Mouse (Mus musculus): ENCODE data around the gene Syce2. TPM values are rescaled to one million over a fixed set of nuclear protein-coding genes. Genes with fewer than 3 reads are reported as not detected.
A peak's percentile ranks its signal among the peaks of the same experiment; 100 is the strongest.

Gene Syce2
- total RNA-seq, 1 experiment: 42.3 TPM

DNA sequence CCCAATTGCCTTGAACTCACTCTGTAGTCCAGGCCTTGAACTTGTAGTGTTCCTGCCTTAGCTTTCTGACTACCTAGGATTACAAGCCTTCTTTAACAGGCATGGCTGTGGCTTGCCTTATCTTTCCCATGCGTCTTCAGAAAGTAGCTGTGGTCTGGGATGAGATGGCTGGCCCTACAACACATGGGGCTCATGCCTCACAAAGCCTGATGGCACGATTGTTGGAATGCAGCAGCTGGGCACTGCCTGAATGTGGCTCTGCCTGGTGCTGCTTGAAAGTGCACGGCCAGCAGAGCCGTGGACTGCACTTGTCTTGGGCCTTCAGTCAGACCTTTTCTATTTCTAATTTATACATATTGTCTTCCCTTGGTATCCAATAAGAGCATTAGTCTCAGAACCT lies 12.8 kb downstream of the Syce2 start:
- in situ Hi-C loops (cut with MboI; ENCODE audit: low sequenced_read_pairs in 2 of 2, unreplicated experiment in 2 of 2): no loop called here
- H3K36me3 ChIP-seq (ENCODE audit: control insufficient read depth, insufficient read depth, low read length, poor library complexity, severe bottlenecking): peaks cover 27% of the 10 kb centered on the region

DNA sequence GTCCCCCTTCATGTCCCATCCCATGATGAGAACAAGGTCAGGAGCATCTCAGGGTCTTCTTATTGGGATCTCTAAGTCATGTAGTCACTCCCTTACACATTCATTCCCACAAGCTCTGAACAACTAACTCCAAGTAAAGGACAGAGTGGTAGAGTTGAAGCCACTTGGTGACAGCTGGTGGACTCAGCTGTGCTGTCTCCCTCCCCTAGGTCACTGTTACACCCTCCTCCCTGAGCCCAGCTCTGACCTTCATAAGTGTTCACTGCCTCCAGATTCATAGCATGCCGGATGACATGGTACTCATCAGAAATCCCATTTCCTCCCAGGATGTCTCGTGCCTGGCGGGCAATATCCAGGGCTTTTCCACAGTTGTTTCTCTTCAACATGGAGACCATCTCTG lies 16.4 kb downstream of the Syce2 start:
- H3K36me3 ChIP-seq (ENCODE audit: control insufficient read depth, insufficient read depth, low read length, poor library complexity, severe bottlenecking): peaks cover 34% of the 10 kb centered on the region
- DNase-seq (ENCODE audit: low read depth, low spot score): no peak
- in situ Hi-C loops (cut with MboI; ENCODE audit: low sequenced_read_pairs in 2 of 2, unreplicated experiment in 2 of 2): no loop called here
- H3K9me3 ChIP-seq (ENCODE audit: control insufficient read depth, insufficient read depth, low read depth, low read length): no peaks in the 10 kb centered on the region
- no peak for TF ChIP-seq MAFK (IDR thresholded peaks at IDR 0.05; ENCODE audit: insufficient read depth, low read depth, low read length)
- TF ChIP-seq CHD2 (IDR thresholded peaks at IDR 0.05; ENCODE audit: low read depth, low read length): no peak
- TF ChIP-seq ZNF384 (IDR thresholded peaks at IDR 0.05; ENCODE audit: low read depth, low read length): no peak
- no peak for TF ChIP-seq ZC3H11A (IDR thresholded peaks at IDR 0.05; ENCODE audit: borderline replicate concordance, low read depth, low read length)
- no peak for TF ChIP-seq HCFC1 (IDR thresholded peaks at IDR 0.05; ENCODE audit: borderline replicate concordance, insufficient read depth, low read length)
- no peaks in the 10 kb centered on the region; a peak in 1 of 4 replicates for H3K4me1 ChIP-seq (ENCODE audit: control insufficient read depth in 2 of 2, insufficient read depth in 2 of 2, low read length in 2 of 2, poor library complexity in 1 of 2)
- no peak overlapping the region for H3K27ac ChIP-seq (ENCODE audit: insufficient read depth, low read depth, low read length, poor library complexity, severe bottlenecking)
- no peak overlapping the region for H3K9ac ChIP-seq (ENCODE audit: insufficient read depth, low read depth, low read length, poor library complexity, severe bottlenecking)
- no peak overlapping the region for H3K4me3 ChIP-seq (ENCODE audit: insufficient read depth in 1 of 2, low read depth in 1 of 2, low read length in 2 of 2, poor library complexity in 1 of 2, severe bottlenecking in 1 of 2)

More for the DNA sequence above, 12.8 kb downstream of the Syce2 start:
- Histone ChIP-seq H3K4me3 (ENCODE audit: insufficient read depth in 1 of 2, low read depth in 1 of 2, low read length in 2 of 2, poor library complexity in 1 of 2, severe bottlenecking in 1 of 2) (no peak overlapping the region), H3K4me1 (ENCODE audit: control insufficient read depth in 2 of 2, insufficient read depth in 2 of 2, low read length in 2 of 2, poor library complexity in 1 of 2) (no peaks in the 10 kb centered on the region), H3K9me3 (ENCODE audit: control insufficient read depth, insufficient read depth, low read depth, low read length) (no peaks in the 10 kb centered on the region), H3K9ac (ENCODE audit: insufficient read depth, low read depth, low read length, poor library complexity, severe bottlenecking) (no peak overlapping the region), H3K27ac (ENCODE audit: insufficient read depth, low read depth, low read length, poor library complexity, severe bottlenecking) (no peak overlapping the region)
- DNase-seq (ENCODE audit: low read depth, low spot score): no peak
- TF ChIP-seq MAFK (IDR thresholded peaks at IDR 0.05; ENCODE audit: insufficient read depth, low read depth, low read length) (no peak), HCFC1 (IDR thresholded peaks at IDR 0.05; ENCODE audit: borderline replicate concordance, insufficient read depth, low read length) (no peak), ZC3H11A (IDR thresholded peaks at IDR 0.05; ENCODE audit: borderline replicate concordance, low read depth, low read length) (no peak), CHD2 (IDR thresholded peaks at IDR 0.05; ENCODE audit: low read depth, low read length) (no peak), ZNF384 (IDR thresholded peaks at IDR 0.05; ENCODE audit: low read depth, low read length) (no peak)

- in situ Hi-C loops (cut with MboI; ENCODE audit: low sequenced_read_pairs in 2 of 2, unreplicated experiment in 2 of 2): no loop called here
- no peak for DNase-seq (ENCODE audit: low read depth, low spot score)
- Histone ChIP-seq H3K4me1 (ENCODE audit: control insufficient read depth in 2 of 2, insufficient read depth in 2 of 2, low read length in 2 of 2, poor library complexity in 1 of 2) (no peaks in the 10 kb centered on the region; a peak in 1 of 4 replicates), H3K4me3 (ENCODE audit: insufficient read depth in 1 of 2, low read depth in 1 of 2, low read length in 2 of 2, poor library complexity in 1 of 2, severe bottlenecking in 1 of 2) (no peak overlapping the region), H3K9ac (ENCODE audit: insufficient read depth, low read depth, low read length, poor library complexity, severe bottlenecking) (no peak overlapping the region), H3K27ac (ENCODE audit: insufficient read depth, low read depth, low read length, poor library complexity, severe bottlenecking) (no peak overlapping the region), H3K36me3 (ENCODE audit: control insufficient read depth, insufficient read depth, low read length, poor library complexity, severe bottlenecking) (peaks cover 34% of the 10 kb centered on the region), H3K9me3 (ENCODE audit: control insufficient read depth, insufficient read depth, low read depth, low read length) (no peaks in the 10 kb centered on the region)
- TF ChIP-seq ZNF384 (IDR thresholded peaks at IDR 0.05; ENCODE audit: low read depth, low read length): no peak
- TF ChIP-seq HCFC1 (IDR thresholded peaks at IDR 0.05; ENCODE audit: borderline replicate concordance, insufficient read depth, low read length): no peak
- TF ChIP-seq MAFK (IDR thresholded peaks at IDR 0.05; ENCODE audit: insufficient read depth, low read depth, low read length): no peak
- TF ChIP-seq ZC3H11A (IDR thresholded peaks at IDR 0.05; ENCODE audit: borderline replicate concordance, low read depth, low read length): no peak
- no peak for TF ChIP-seq CHD2 (IDR thresholded peaks at IDR 0.05; ENCODE audit: low read depth, low read length)
Measured at GRCm38 (mm10) chr8:84889141-84889540, 17.2 kb downstream of the Syce2 start.

- no peak overlapping the region for H3K27ac ChIP-seq (ENCODE audit: insufficient read depth, low read depth, low read length, poor library complexity, severe bottlenecking)
- TF ChIP-seq MAFK (IDR thresholded peaks at IDR 0.05; ENCODE audit: insufficient read depth, low read depth, low read length): no peak
- in situ Hi-C loops (cut with MboI; ENCODE audit: low sequenced_read_pairs in 2 of 2, unreplicated experiment in 2 of 2): no loop called here
- peak overlapping the region; percentile 77 for H3K9ac ChIP-seq (ENCODE audit: insufficient read depth, low read depth, low read length, poor library complexity, severe bottlenecking)
- H3K36me3 ChIP-seq (ENCODE audit: control insufficient read depth, insufficient read depth, low read length, poor library complexity, severe bottlenecking): peaks cover 17% of the 10 kb centered on the region; the same call in 1 of the 2 replicates
- no peaks in the 10 kb centered on the region for H3K9me3 ChIP-seq (ENCODE audit: control insufficient read depth, insufficient read depth, low read depth, low read length)
- H3K4me3 ChIP-seq (ENCODE audit: insufficient read depth in 1 of 2, low read depth in 1 of 2, low read length in 2 of 2, poor library complexity in 1 of 2, severe bottlenecking in 1 of 2): peak overlapping the region; percentile 72 to 88
- no peak for DNase-seq (ENCODE audit: low read depth, low spot score)
- no peaks in the 10 kb centered on the region; a peak in 1 of 4 replicates for H3K4me1 ChIP-seq (ENCODE audit: control insufficient read depth in 2 of 2, insufficient read depth in 2 of 2, low read length in 2 of 2, poor library complexity in 1 of 2)
Measured at GRCm38 (mm10) chr8:84892993-84893708, 21.2 kb downstream of the Syce2 start.

All from ES-E14 (cell line).